Mouse (Mus musculus) neutrophil, adult 59 days (primary cell): ENCODE measurements around the gene Tbc1d10a. TPM values are rescaled to one million over a fixed set of nuclear protein-coding genes. Genes with fewer than 3 reads are reported as not detected.

Experiments
- total RNA-seq, 2 experiments: library from RNA; stranded (reverse); gene quantifications; 1 replicate in 1 of 2; 2 replicates in 1 of 2; pipeline ENCODE4 v1.2.4; 2023

Gene Tbc1d10a
- total RNA-seq, result 10 to 100 TPM; 12.8 to 17.3 TPM

DNA sequence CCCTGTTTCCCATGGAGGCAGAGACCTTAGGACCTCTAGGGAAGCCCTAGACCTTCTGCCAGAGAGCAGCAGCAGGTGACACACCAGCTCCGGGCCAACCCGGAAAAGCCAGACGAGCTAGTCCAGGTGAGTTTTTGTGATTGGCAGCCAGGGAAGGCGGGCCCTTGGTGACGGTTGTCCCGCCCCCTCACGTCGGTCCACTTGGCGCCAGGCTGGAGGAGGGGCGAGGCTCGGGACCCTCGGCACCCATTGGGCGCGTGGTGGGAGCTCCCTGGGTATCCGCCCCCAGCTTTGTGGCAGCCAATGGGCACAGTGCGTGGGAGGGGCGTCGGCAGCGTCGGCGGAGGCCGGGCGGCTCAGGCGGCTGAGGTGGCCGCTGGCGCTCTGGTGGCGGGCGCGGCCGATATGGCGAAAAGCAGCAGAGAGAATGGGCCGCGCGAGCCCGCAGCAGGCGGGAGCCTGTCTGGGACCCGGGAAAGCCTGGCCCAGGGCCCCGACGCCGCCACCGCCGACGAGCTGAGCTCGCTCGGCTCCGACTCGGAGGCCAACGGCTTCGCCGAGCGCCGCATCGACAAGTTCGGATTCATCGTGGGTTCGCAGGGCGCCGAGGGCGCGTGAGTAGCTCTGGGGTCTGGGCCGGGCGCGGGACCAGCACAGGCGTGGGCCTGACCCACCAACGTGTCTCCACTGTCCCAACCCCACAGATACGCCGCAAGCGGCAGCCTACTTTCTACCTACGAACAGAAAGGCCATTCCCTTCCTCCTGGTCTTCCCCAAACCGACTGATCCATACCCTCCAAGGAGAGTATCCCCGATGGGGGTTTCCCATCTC is at the start of gene Tbc1d10a:
Tbc1d10a (plus strand) TSS at position 304 of the 832 bp plus-strand sequence.

DNA sequence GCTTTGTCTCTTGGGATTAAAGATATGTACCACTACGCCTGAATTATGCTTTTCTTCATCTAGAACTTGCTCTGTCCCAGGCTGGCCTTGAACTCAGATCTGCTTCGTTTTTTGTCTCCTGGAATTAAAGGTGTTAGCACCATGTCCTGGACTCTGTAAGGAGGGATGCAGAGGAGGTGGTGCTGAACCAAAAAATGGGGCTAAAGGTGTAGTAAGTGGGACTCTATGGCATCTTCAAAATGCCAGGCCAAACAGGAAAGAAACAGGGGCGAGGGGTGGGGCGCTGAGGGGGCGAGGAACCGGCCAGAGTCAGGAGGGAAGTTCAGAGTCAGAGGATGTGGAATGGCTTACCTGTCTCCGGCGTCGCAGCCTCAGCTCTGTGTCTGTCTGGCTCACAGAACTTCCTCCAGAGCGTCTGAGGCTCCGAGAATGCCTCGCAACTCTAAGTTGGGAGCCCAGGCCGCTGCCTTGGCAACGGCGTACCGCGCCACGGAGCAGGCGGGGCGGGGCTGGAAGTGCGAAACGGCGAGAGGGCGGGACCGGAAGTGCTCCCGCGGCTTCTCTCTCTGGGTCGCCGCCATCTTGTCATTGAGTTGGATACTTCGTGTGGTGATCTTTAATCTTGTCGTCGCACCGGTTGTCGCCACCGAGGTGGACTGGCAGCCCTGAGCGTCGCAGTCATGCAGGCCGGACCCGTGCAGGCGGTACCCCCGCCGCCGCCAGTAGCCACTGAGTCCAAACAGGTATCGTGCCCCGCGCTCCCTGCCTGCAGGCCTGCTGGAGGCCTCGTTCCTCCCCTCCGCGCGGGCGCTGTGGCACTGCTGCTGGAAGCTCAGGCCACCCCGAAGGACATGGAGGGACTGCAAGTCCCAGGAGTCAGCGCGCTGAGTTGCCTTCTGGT is 26.5 kb upstream of the Tbc1d10a start, which contains the start of the genes Ccdc157 and Sf3a1:
Ccdc157 (minus strand) TSS at position 486 of the 901 bp plus-strand sequence.
Sf3a1 (plus strand) TSS at position 543 of the 901 bp plus-strand sequence.

DNA sequence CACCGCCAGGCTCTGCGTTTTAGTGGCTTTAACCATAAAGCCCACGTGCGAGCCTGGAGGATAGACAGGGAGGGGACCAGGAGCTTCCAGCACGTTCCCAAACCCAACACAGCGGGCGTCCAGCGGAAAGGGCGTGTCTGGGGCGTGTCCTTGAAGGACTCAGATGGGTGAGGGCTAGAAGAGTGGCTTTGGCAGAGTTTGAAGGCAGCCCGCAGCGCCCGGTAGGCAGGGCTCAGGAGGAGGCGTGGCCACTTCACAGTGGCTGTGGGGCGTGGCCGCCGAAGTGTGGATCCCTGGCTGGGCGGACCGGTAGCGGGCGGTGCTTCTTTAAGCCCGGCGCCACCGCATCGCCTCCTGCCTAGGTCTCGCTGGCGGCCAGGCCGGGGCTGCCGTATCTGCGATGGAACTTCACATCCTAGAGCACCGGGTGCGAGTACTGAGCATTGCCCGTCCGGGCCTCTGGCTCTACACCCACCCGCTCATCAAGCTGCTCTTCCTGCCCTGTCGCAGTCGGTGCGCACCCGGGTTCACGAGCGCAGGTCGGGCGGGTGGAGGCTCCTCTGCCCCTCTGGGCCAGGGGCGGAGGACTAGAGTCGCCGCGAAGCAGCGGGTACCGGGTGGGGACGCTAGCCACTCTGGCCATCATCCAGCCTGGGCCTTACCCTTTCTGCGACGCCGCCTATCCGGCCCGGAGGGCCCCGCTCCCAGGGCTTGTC is 31.5 kb downstream of the Tbc1d10a start, which contains the start of gene Castor1:
Castor1 (plus strand) TSS at position 312 of the 716 bp plus-strand sequence.

DNA sequence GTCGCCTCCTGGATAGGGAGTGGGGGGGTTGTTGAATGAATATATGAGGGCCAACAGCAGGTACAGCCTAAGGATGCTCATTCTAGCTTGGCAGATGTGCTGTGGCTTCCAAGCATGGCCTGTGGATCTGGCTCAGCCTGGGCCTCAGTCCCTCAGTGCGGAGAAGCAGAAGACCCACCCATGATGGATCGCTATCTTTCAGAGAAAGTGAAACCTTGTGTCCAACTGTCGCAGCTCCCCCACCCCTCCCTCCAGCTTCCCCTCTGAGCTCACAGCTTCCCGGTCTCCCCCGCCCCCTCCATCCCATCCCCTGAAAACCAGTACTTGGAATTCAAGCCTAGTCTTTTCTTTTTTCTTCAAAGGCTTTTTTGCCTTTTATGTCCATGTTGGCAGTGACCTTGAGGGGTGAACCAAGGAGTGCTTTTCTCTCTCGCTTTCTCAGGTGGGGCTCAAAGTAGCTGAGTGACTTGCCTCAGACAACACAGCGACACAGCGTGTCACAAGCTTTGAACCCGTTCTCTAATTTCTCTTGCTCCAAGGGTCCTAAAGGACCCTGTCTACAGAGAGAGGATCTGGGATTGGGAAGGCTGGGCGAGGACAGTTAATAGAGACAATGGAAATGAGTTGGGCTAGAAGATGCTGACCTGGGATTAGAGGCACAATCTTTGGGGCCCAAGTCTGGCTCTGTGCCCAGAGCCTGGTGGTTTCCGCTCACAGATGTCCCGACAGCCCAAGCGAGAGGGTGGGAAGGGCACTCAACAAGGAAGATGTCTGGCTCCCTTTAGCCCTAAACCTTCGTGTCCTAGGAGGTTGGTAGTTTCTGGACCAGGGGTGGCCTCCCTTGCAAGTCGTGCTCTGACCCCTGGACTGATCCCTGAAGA is 49.3 kb downstream of the Tbc1d10a start, which contains the start of gene Osm:
Osm (plus strand) TSS at position 756 of the 881 bp plus-strand sequence.

DNA sequence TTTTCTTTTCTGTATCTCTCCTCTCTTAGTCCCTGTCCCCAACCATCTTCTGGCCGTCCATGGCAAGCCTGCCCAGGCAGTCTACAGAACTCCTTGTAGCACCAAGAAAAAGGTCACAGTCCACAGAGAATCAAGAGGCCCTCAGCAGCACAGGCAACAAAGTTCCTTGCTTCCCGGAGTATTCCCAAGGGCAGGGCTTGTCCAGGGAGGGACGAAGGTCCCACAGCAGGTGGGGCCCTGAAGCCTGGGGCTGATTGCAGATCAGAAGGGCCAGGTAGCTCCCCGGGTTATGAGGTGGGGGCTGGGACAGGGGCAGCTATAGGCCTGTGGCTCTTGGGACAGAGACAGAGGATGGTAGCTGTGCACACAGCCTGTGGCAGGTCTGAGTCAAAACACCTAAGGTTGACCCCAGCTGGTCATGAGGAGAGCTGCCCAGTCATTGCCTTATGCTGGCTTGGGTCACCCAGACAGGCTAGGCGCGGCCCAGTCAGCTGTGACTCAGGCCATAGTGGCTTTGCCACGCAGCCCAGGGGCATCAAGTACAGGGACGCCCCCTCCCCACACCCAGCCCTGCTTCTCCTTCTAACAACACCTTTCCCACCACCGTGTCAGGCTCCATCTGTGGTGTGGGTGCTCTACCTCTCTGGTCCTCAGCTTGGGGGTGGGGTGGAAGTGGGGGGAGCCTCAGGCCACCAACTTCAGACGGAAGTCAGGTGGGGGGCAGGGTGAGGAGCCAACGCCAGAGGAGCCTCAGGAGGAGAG is 70.4 kb downstream of the Tbc1d10a start, which contains the start of gene Lif:
Lif (plus strand) TSS at position 712 of the 762 bp plus-strand sequence.

Other genes with a start within 250 kb of the Tbc1d10a start
- gene Pes1, start 222.8 kb upstream of the Tbc1d10a start, total RNA-seq, result 10 to 100 TPM; 28.1 to 32.8 TPM
- gene 4930556J24Rik, start 210.0 kb upstream of the Tbc1d10a start, total RNA-seq, result not detected
- gene Gal3st1, start 203.2 kb upstream of the Tbc1d10a start, total RNA-seq, result under 1 TPM in 1 of 2 experiments, not detected in 1; 0.22 TPM
- not detected for gene Sec14l4, start 155.3 kb upstream of the Tbc1d10a start, total RNA-seq
- gene Sec14l3, start 121.9 kb upstream of the Tbc1d10a start, total RNA-seq, result not detected
- gene Mtfp1, start 91.3 kb upstream of the Tbc1d10a start, total RNA-seq, result 1 to 10 TPM; 1.1 to 1.9 TPM
- gene Sec14l2, start 63.4 kb upstream of the Tbc1d10a start, total RNA-seq, result 1 to 10 TPM; 1.2 to 5.2 TPM
- gene Rnf215, start 51.6 kb upstream of the Tbc1d10a start, total RNA-seq, result 10 to 100 TPM; 11.5 to 14.2 TPM
- gene Ccdc157, start 26.5 kb upstream of the Tbc1d10a start, total RNA-seq, result 1 to 10 TPM in 1 of 2 experiments, under 1 TPM in 1; 0.77 to 1.2 TPM
- 10 to 100 TPM; 33.6 to 39.2 TPM for gene Sf3a1, start 26.4 kb upstream of the Tbc1d10a start, total RNA-seq
- gene Castor1, start 31.4 kb downstream of the Tbc1d10a start, total RNA-seq, result 1 to 10 TPM; 4.3 to 4.8 TPM
- 100 to 1,000 TPM; 334 to 395 TPM for gene Osm, start 49.6 kb downstream of the Tbc1d10a start, total RNA-seq
- gene Lif, start 70.8 kb downstream of the Tbc1d10a start, total RNA-seq, result 1 to 10 TPM in 1 of 2 experiments, under 1 TPM in 1; 0.93 to 1.3 TPM